Mouse (Mus musculus) embryonic facial prominence, embryonic 14.5 days (tissue): ENCODE measurements around the gene Ppp2r5c. TPM values are rescaled to one million over a fixed set of nuclear protein-coding genes. Genes with fewer than 3 reads are reported as not detected.
A peak's percentile ranks its signal among the peaks of the same experiment; 100 is the strongest.

Experiments used
- ATAC-seq: fragments of 200-750 bp; cut with Nextera tagmentation; 2 replicates; pipeline ENCODE4 v1.8.0; 2017; ENCODE audit warnings: low read depth, moderate number of reproducible peaks, moderate TSS enrichment
- DNase-seq: peaks from one replicate; pipeline ENCODE4 v3.0.0-alpha.2; 2015; ENCODE audit warnings: low spot score
- H3K27ac ChIP-seq: fragments of 300-500 bp; sonication (generic); replicated peaks from 2 replicates; pipeline ENCODE4 v1.5.1; 2014; ENCODE audit warnings: low read depth, mild to moderate bottlenecking, low read length, moderate library complexity
- H3K27me3 ChIP-seq: fragments of 300-500 bp; sonication (generic); replicated peaks from 2 replicates; pipeline ENCODE4 v1.6.1; 2014; ENCODE audit warnings: low read length; ENCODE audit not compliant: control insufficient read depth, insufficient read depth
- H3K36me3 ChIP-seq: fragments of 300-500 bp; sonication (generic); 2 replicates; pipeline ENCODE4 v1.6.1; 2014; ENCODE audit warnings: low read length, mixed read lengths; ENCODE audit not compliant: control insufficient read depth, insufficient read depth
- H3K4me1 ChIP-seq: fragments of 300-500 bp; sonication (generic); 2 replicates; pipeline ENCODE4 v1.6.1; 2014; ENCODE audit warnings: antibody characterized with exemption, low read length; ENCODE audit not compliant: control insufficient read depth, insufficient read depth
- H3K4me2 ChIP-seq: fragments of 300-500 bp; sonication (generic); 2 replicates; pipeline ENCODE4 v1.6.1; 2014; ENCODE audit warnings: low read depth, mild to moderate bottlenecking, low read length, moderate library complexity, mixed read lengths
- H3K4me3 ChIP-seq: fragments of 300-500 bp; sonication (generic); 2 replicates; pipeline ENCODE4 v1.5.1; 2014; ENCODE audit warnings: low read depth, mild to moderate bottlenecking, low read length
- H3K9ac ChIP-seq: fragments of 300-500 bp; sonication (generic); 2 replicates; pipeline ENCODE4 v1.6.1; 2014; ENCODE audit warnings: low read depth, mild to moderate bottlenecking, low read length, moderate library complexity, mixed read lengths
- H3K9me3 ChIP-seq: fragments of 300-500 bp; sonication (generic); 2 replicates; pipeline ENCODE4 v1.6.1; 2016; ENCODE audit warnings: low read length; ENCODE audit not compliant: control insufficient read depth
- WGBS: fragments of 180-500 bp; shearing (Covaris S2); extraction: QIAGEN DNeasy Blood & Tissue Kit; methylation state at CpG from one replicate; pipeline ENCODE4 v1.1.7; 2014; 5-methylcytosine and 5-hydroxymethylcytosine counted together
- polyA plus RNA-seq: library from polyadenylated mRNA; unstranded; fragments of >200 nt; fragmentation: Nextera tagmentation; extraction: Ambion mirVana; gene quantifications from 2 replicates; pipeline ENCODE4 v1.2.1, GENCODE M21; 2014

Gene Ppp2r5c
- polyA plus RNA-seq, 1 experiment from 2014 or later: 133 TPM

GRCm38 (mm10) chr12:110540273-110540672 is 93.4 kb downstream of the Ppp2r5c start:
- Histone ChIP-seq H3K9ac (no peak overlapping the region), H3K4me1 (no peaks in the 10 kb centered on the region), H3K9me3 (no peaks in the 10 kb centered on the region), H3K27me3 (no peaks in the 10 kb centered on the region), H3K27ac (no peak overlapping the region), H3K4me2 (no peak overlapping the region), H3K4me3 (no peak overlapping the region), H3K36me3 (peaks cover 10% of the 10 kb centered on the region; the same call in 1 of the 2 replicates)
- no peak for DNase-seq
- no peak for ATAC-seq
- 86% methylated on average over 8 of the region's 8 CpGs for WGBS

GRCm38 (mm10) chr12:110541001-110541400 is 94.1 kb downstream of the Ppp2r5c start:
- 87% methylated on average over 8 of the region's 8 CpGs for WGBS
- no peaks in the 10 kb centered on the region for H3K9me3 ChIP-seq
- no peaks in the 10 kb centered on the region for H3K27me3 ChIP-seq
- no peak overlapping the region for H3K27ac ChIP-seq
- H3K36me3 ChIP-seq: peaks cover 17% of the 10 kb centered on the region; the same call in 1 of the 2 replicates
- ATAC-seq (no peak), DNase-seq (no peak)
- H3K4me1 ChIP-seq: no peaks in the 10 kb centered on the region
- no peak overlapping the region for H3K9ac ChIP-seq
- no peak overlapping the region for H3K4me3 ChIP-seq
- H3K4me2 ChIP-seq: no peak overlapping the region

DNA sequence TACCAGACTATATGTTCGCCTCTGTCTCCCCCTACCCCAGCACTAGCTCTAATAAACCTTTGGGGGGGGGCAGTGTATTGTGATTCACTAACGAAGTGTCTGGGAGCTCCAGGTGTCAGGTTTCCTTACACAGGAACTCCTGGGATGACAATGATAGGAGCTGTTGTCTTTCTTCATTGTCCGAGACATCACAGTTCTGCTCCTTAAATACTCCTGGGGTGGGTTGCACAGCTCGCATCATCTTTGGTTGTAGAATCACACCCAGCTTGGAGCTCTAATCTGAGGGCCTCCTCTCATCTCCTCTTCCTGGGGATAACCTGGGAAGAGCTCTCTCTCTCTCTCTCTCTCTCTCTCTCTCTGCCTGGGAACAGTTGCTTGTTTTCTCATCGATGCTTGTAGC is 94.6 kb downstream of the Ppp2r5c start:
- Histone ChIP-seq H3K9ac (no peak overlapping the region), H3K27ac (no peak overlapping the region), H3K36me3 (peaks cover 22% of the 10 kb centered on the region), H3K9me3 (no peaks in the 10 kb centered on the region), H3K4me2 (no peak overlapping the region), H3K4me3 (no peak overlapping the region), H3K27me3 (no peaks in the 10 kb centered on the region), H3K4me1 (no peaks in the 10 kb centered on the region)
- DNase-seq (no peak), ATAC-seq (no peak)
- 77% methylated on average over 5 of the region's 5 CpGs for WGBS

- ATAC-seq: no peak
- Histone ChIP-seq H3K4me2 (no peak overlapping the region), H3K4me3 (no peak overlapping the region), H3K36me3 (peaks cover 49% of the 10 kb centered on the region), H3K27me3 (no peaks in the 10 kb centered on the region), H3K9ac (no peak overlapping the region), H3K4me1 (no peaks in the 10 kb centered on the region), H3K9me3 (no peaks in the 10 kb centered on the region), H3K27ac (no peak overlapping the region)
- no peak for DNase-seq
- WGBS: 82% methylated on average over 4 of the region's 4 CpGs
Measured at GRCm38 (mm10) chr12:110545040-110545701, 98.3 kb downstream of the Ppp2r5c start.

DNA sequence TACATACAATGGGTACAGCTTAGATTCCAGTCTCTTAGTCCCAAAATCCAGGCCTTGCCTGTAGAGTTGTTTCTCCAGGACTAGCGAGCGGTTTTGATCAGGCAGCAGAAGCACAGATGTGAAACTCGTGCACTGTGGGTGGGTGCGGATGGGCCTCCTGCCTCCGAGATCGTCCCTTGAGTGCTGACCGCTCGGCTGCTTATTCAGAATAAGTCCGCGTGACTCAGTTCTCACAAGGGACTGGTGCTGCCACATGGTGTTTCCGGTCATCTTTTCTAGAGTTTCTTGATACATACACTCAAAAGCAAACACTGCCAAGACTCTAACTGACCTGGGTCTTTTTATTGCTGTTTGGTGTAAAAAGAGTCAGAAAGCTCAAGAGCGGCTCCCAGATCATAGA is 100.7 kb downstream of the Ppp2r5c start:
- H3K4me2 ChIP-seq: no peak overlapping the region
- ATAC-seq: no peak
- 93% methylated on average over 12 of the region's 12 CpGs for WGBS

GRCm38 (mm10) chr12:110549437-110550112 is 102.7 kb downstream of the Ppp2r5c start:
- no peaks in the 10 kb centered on the region for H3K9me3 ChIP-seq
- no peak overlapping the region for H3K4me2 ChIP-seq
- peaks cover 83% of the 10 kb centered on the region for H3K36me3 ChIP-seq
- H3K4me3 ChIP-seq: no peak overlapping the region
- no peak for DNase-seq
- no peak overlapping the region for H3K27ac ChIP-seq
- 89% methylated on average over 7 of the region's 7 CpGs for WGBS
- H3K9ac ChIP-seq: no peak overlapping the region
- no peaks in the 10 kb centered on the region for H3K27me3 ChIP-seq
- peak; percentile 26; the same call in 1 of the 2 replicates for ATAC-seq
- no peaks in the 10 kb centered on the region for H3K4me1 ChIP-seq

More for the DNA sequence above, 100.7 kb downstream of the Ppp2r5c start:
- Histone ChIP-seq H3K4me1 (no peaks in the 10 kb centered on the region), H3K9me3 (no peaks in the 10 kb centered on the region), H3K27me3 (no peaks in the 10 kb centered on the region), H3K4me3 (no peak overlapping the region), H3K9ac (no peak overlapping the region), H3K27ac (no peak overlapping the region), H3K36me3 (peaks cover 63% of the 10 kb centered on the region)
- no peak for DNase-seq

DNA sequence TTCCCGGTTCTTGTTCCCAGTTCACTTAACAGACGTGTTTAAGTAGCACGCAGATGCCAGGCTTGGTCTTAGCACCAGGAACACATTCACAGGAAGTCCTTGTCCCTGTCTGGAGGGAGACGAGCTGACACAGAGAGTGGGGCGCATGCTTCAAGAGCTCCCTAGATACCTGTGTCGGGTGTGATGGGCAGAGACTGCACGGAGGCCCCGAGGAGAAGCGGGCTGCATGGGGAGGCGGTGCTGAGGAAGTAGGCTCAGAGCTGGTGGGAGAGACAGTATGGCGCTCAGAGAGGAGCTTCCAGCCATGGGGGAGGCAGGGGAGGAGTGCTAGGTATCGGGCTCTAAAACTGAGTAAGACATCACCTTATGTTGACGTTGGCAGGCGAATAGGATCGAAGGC is 103.4 kb downstream of the Ppp2r5c start:
- H3K4me3 ChIP-seq: no peak overlapping the region
- WGBS: 92% methylated on average over 15 of the region's 15 CpGs
- no peaks in the 10 kb centered on the region for H3K9me3 ChIP-seq
- DNase-seq (no peak), ATAC-seq (no peak)
- H3K27me3 ChIP-seq: no peaks in the 10 kb centered on the region
- H3K9ac ChIP-seq: no peak overlapping the region
- H3K27ac ChIP-seq: no peak overlapping the region
- no peak overlapping the region for H3K4me2 ChIP-seq
- H3K4me1 ChIP-seq: no peaks in the 10 kb centered on the region
- H3K36me3 ChIP-seq: peaks cover 89% of the 10 kb centered on the region

DNA sequence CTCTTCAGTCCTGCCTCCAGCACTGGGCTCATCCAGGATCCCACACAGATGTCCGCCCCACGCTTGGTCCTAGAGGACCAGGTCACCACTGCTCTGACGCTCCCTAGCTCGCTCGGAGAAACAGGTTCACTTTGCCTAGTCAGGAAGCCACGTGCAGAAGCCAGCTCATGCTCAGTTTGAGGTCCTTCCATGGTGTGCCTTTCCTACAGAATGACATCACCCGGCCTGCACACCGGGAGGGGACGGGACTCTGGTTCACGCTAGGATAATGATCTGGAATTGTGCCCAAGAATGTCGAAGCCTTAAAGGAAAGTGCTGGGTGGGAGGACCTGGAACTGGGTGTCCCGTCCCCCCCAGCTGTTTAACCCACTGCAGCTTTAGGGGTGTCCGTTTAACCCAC is 105.2 kb downstream of the Ppp2r5c start:
- Histone ChIP-seq H3K4me1 (no peaks in the 10 kb centered on the region), H3K27me3 (no peaks in the 10 kb centered on the region), H3K36me3 (peaks cover 87% of the 10 kb centered on the region), H3K4me3 (no peak overlapping the region), H3K9me3 (no peaks in the 10 kb centered on the region), H3K9ac (no peak overlapping the region), H3K4me2 (no peak overlapping the region), H3K27ac (no peak overlapping the region)
- DNase-seq: no peak
- 77% methylated on average over 13 of the region's 13 CpGs for WGBS
- no peak for ATAC-seq

- peaks cover 88% of the 10 kb centered on the region for H3K36me3 ChIP-seq
- H3K9ac ChIP-seq: no peak overlapping the region
- no peaks in the 10 kb centered on the region for H3K4me1 ChIP-seq
- no peak overlapping the region for H3K4me2 ChIP-seq
- no peak overlapping the region for H3K4me3 ChIP-seq
- no peaks in the 10 kb centered on the region for H3K27me3 ChIP-seq
- H3K9me3 ChIP-seq: no peaks in the 10 kb centered on the region
- no peak for DNase-seq
- no peak for ATAC-seq
- WGBS: 96% methylated on average over 5 of the region's 5 CpGs
- no peak overlapping the region for H3K27ac ChIP-seq
Measured at GRCm38 (mm10) chr12:110553362-110553761, 106.4 kb downstream of the Ppp2r5c start.
